Mouse (Mus musculus) ZHBTc4 (cell line): ENCODE data around the gene Nav2.

ENCODE experiments used
- DNase-seq: peaks from one replicate; pipeline ENCODE4 v3.0.0-alpha.2; 2011; ENCODE audit warnings: low read depth, low spot score

The Nav2 gene

DNA sequence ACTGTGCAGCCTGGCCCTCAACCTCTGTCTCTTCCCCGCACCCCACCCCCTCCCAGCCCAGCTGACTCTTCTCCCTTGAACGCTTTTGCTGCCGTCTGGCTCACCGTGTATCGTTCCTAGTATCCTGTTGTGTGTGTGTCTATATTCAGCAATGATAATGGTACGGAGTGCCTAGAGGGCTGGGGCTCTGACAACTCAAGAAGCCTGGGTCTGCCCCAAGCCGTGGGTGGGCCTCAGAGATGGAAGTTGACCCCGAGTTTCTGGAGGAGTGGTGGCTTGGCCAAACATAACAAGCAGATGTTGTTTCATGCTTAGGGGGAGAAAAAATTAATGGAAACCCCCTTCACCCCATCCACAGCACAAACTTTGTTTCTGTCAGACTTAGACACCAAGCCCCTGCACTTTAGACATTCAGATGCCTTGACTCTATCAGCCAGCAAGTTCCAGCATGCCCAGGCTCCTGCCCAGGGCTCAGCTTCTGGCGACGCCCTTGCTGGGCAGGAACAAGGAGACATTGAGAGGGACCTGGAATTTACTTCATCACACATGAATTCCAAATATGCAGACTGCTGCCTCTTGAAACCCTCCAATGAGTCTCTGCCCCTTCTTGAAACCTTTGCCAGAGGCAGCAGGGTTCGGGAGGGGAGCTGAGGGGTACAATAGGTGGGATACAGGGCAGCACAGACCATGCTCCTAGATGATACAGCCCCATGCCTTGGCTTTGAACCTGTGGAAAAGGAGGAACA is 644.9 kb downstream of the Nav2 start:
- DNase-seq, result no peak

DNA sequence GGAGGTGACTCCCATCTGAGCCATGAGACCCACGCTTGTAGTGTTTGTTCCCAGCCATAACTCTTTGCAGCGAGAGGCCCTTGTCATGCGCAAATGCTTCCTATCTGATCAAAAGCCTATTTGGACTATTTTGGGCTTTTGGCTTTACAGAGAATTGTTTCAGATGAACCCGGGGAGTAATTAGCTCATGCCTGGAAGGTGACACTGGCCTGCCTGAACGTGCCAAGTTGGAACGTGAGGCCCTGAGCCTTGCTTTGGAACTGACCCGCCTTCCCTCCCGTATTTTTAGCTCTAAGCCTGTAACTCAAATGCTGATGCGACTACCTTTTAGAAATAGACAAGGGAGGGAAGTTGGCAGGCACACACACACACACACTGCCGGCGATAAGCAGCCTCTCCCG is 649.7 kb downstream of the Nav2 start:
- DNase-seq, result no peak

DNA sequence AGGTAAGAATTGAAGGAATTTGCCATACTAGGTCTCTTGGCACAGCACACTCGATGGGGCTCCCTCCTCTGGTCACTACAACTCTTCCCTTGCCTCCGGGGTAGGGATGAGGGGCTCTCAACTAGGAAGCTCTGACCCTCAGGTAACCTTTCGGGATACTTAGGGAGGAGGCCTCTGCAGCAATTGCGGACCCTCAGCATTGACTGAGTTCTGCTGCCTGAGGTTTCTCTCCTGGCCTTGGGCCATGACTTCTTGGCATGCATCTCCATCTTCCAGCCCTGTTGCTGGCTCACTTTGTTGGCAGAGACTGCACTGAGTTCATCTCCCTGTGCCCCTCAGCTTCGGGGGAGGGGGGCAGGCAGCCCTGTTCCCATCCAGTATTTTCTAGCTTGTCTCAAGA is 650.4 kb downstream of the Nav2 start:
- DNase-seq, result no peak

DNA sequence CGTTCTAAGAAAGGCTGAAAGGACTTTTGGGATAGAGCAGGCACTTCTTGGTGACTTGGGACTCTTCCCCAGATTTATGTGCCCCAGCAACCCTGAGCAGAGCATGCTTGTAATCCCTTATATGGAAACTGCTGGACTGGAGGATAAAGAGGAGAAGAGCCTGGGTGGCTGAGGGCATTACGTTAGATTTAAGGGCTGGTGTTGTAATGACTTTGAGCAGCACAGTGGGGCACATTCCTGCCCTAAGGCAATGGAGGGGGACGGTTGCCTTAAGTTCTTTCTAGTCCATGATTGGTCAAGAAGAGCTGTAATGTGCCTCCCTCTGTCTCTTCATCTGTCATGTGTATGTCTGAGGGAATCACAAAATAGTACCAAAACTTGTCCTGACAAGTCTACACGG is 651.5 kb downstream of the Nav2 start:
- peak; percentile 60 for DNase-seq

DNA sequence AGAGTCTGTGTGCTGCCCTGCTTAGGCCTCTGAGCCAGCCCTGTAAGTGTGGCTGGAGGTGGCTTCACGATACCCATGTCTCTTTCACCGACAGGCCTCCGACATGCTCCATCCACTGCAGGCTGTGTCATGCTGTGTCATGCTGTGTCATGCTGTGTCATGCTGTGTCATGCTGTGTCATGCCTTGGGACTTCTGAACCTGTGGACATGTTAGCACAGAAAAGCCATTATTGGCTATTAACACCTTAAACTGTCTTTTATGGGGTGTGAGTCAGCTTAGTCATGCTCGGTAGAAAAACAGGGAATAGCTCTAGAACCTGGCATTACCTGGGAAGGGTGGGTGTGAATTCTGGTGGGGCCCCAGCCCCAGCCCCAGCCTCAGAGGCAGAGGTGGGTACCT is 653.9 kb downstream of the Nav2 start:
- DNase-seq, result no peak

DNA sequence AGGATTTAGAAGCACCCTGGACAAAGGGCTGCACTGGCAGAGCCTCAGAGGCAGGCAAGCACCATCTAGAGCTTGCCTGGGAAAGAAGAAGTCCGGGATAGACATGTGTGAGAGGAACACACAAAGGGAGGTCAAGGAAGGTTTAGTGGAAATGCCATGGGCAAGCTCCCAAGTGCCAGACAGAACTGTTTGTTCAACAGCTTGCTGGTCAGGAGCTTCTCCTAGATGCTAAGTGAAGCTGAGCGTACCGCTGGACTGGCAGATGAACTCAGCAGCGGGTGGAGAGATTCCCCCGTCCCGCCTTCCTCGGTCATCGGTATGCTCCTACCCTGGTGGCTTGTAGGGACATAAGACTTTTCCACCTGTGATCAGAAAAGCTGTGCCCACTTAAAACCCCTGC is 654.3 kb downstream of the Nav2 start:
- no peak for DNase-seq

DNA sequence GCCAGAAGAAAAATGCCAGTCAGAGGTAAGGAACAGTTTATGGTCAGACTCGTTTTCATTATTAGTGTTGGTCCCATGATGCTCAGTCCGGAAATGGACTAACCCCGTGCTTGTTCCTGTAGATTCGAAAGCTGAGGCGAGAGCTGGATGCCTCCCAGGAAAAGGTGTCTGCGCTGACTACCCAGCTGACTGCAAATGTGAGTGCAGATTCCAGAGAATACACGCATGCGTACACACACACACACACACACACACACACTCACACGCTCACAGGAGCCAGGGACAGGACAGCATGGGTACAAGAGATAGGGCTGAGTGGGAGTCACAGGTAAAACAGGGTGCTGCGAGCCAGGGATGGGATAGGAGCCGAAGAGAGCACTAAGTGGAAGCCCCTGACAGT is 656.6 kb downstream of the Nav2 start:
- no peak for DNase-seq

DNA sequence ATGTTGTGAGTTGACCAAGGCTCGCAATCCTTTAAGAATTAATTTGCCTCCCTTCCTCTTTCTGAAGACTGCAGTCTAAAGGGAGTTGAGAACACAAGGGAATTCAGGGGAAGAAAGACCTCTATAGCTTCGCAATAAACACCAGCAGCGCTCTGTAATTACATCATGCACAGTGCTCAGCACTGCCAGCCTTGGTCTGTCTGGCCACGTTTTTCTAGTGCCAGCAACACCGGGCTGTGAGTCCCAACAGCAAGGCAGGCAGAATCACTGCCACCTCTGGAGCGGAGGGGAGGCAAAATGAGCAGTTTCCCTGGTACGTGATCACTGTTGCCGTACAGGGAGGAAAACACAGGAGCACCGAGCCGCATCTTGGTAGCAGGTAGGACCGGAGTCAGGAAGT is 657.3 kb downstream of the Nav2 start:
- no peak for DNase-seq

DNA sequence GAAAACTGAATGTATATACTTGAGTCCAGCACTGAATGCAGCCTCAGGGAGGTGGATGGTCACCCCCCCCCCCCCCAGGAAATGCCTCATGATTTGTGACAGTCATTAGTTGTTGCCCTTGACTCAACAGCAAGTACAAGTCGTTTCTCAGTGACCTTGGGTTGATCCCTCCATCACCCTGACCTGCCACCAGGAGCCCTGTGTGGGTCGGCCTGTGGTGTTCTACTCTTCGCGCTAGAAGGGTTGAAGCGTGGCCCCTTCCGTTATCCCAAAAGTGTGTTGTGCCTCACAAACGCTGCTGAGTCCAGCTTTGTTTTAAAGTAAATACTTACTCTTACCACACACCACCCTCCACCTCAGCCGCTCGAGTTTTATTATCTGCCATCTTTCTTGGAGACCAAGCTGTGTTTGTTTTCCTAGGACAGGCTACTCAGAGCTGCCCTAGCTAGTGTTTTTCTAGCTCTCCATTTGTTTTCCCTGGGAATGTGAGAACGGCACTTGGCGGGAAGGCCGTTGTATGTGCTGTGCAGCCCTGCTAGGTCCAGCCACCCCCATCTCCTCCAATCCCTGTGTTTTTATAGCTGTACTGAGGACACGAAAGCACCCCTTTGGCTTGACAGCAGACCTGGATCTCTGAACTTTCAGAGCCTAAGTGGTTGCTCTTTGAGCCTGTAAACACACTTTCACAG is 659.0 kb downstream of the Nav2 start:
- DNase-seq, result no peak

DNA sequence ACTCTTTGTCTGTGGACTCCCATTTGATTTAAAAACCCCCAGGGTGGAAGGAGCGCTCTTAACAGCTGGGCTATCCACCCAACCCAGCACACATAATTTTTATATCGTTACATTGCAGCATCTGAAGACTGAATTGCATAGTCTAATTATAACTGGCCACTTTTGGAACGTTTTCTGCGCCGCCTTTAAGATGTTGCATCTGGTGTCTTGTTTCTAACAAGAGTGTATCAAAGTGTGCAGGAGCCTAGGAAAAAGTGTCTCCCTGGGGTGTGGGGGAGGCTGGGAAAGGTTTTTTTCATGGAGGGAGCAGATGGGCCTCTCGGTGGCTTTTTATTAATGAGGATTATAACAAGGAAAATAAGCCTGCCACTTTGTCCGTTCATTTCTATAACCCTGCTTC is 661.1 kb downstream of the Nav2 start:
- DNase-seq, result no peak

DNA sequence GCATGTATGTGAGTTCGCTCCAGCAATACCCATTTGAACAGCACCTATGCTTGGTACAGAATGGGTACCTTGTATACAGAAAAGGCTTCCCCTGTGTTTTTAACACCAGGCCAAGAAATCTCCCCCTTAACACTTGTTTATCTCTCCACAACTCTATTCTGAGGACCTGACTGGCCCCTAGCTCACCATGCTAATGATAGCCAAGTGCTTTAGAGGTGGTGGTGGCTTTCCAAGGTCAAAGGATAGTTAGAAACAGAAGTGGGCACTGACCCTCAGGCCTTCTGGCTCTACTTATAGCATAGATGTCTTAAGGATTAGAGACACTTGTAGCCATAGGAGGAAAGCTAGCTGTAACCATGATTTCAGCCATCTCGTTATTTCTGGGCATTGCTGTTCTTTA is 663.1 kb downstream of the Nav2 start:
- no peak for DNase-seq

DNA sequence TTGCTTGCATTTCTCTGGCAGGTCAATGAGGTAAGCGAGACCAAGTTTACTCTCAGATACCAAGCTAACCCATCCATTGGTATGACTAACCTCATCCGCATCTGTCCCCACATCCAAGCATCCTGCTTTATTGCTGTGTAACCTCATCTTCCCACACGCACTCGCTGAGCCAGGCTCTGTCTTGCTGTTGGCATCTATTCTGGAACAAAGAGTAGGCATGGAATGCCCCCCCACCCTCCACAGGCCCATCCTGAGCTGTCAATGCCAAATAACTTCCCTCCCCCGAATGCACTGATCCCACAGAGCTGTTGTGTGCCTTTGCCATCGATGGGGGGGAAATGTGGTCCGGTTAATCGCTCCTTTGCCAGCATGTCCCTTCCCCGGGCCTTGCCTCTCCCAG is 666.7 kb downstream of the Nav2 start:
- DNase-seq, result no peak

DNA sequence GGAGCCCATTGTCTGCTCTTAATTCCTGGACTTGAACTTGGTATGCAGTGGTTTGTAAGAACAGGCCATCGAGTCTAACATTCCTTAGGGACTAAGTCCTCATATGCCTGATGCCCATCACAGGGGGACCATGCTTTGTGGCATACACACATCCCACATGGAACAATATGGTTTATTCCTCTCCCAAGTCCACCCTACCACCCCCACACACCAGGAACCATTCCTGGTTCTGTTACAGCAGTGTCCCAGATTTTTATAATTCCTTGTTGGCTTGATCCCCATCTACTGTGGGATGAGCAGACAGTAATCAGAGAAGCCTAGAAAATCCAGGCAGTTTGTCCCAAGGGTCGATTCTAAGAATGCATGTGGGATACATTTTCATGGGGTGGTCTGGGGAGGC is 668.6 kb downstream of the Nav2 start:
- DNase-seq, result no peak

DNA sequence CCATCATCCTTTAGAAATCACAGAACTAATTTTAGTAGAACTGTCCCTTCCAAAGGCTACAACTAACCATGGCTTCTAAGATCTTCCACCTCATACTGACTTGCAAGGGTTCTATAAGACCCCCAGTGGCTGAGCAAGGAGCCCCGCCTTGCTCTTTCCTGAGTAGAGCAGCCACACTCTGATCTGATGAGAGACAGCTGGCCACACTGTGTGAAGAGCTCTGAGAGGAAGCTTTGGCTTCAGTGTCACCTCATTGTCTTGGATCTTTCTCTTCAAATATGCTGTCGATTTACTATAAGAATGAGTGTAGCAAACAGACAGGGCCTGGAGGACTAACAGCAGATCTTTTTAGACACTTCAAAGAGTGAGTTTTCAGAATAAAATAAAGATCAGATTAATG is 673.4 kb downstream of the Nav2 start:
- DNase-seq, result no peak

DNA sequence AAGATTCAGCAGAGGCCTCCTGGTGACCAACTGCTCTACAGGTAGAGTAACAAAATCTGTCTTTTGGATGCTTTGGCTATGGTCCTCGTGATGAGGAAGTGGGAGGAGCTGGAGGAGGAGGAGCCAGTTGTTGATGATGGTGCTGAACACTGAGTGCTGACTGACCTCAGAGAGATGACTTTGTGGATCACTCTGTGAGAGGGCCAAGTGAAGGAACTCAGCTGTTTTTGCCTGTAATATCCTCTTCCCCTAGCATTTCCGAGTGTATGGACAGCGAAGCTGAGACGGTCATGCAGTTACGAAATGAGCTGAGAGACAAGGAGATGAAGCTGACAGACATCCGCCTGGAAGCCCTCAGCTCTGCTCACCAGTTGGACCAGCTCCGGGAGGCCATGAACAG is 674.0 kb downstream of the Nav2 start:
- no peak for DNase-seq

DNA sequence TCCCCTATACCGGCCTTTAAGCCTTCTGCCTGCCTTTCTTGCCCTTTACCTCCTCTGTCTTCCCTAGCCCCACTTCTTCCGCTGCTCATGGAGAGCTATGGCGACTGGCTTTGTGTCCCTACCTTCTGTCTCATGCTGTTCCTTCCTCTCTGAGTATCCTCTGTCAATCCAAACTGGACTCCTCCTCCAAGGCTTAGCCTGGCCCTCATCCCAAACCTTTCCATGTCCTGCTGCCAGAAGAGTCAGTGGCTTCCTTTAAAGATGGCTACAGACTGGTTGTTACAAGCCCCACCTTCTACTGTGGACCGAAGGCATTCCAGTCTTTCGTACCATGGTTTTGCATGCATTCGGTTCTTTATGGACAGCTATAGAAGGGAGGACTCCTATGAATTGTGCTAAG is 674.7 kb downstream of the Nav2 start:
- no peak for DNase-seq

DNA sequence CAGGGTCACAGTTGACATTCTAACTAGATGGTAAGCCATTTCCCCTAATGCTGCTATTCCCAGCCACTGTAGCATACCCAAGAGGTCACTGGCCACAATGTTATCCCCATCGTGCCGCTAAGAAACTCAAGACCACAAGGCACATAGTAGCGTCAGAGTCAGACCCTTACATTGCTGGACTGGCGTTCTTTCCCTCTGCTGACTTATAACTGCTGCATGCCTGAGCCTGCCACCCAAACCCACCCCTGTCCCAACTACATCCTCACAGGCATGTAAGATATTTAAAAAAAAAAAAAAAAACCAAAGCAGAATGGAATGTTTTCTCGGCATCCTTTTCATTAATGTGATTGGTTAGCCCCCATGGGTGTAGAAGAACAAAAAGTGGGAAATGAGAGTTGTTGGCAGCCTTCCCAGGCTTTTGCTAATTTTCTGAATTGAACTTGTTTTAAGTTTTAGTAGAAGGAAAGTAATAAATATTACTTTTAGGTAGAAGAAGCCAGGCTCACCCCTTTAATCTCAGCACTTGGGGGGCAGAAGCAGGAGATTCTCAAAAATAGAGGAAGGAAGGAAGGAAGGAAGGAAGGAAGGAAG is 678.1 kb downstream of the Nav2 start:
- no peak for DNase-seq

DNA sequence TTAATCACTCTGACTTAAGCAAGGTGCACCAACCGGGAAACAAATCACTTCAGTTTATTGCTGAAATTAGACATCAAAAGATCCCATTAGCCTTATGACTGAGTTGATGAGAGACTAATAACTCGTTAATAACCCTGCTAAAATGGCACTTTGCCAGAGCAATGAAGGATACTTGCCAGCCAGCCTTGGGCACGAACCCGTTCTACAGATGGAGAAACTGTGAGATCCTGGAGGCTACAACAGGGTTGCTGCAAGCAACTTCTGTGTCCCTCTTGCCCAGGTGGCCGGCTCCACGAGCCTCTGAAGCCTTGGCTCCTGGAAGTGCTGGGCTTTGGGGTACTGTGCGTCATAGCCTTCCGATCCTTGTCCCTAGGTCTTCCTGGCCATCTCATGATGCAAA is 681.1 kb downstream of the Nav2 start:
- DNase-seq, result no peak

DNA sequence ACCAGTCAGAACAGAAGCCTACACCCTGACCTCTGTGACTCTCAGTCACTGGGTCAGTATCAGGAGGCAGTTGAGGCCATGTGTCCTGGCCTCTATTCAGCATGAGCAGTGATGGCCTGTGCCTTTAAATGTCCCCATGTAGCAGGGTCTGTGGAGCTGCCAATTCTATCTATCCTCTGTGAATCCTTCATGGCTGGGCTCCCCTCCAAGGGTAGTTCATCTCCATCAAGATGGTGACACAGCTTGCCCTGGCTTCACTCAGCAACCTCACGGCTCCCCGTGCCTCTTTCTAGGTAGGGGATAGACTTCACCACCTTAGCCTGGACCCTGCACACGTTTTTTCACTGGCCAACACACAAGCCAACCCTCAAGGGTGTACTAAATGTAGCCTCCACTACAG is 689.3 kb downstream of the Nav2 start:
- no peak for DNase-seq

DNA sequence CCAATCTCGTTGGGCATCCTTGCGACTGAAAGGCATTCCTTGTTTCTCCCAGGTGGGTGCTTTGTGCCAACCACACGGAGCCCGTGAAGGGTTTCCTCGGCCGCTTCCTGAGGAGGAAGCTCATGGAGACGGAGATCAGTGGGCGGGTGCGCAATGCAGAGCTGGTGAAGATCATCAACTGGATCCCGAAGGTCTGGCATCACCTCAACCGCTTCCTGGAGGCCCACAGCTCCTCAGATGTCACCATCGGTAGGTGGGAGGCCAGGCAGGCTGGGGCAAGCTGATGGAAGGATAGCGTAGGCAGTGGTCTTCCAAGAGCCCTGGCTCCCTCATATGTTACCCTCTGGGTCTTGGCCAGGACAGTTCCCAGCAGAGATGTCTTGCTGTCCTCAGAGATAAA is 689.7 kb downstream of the Nav2 start:
- no peak for DNase-seq

DNA sequence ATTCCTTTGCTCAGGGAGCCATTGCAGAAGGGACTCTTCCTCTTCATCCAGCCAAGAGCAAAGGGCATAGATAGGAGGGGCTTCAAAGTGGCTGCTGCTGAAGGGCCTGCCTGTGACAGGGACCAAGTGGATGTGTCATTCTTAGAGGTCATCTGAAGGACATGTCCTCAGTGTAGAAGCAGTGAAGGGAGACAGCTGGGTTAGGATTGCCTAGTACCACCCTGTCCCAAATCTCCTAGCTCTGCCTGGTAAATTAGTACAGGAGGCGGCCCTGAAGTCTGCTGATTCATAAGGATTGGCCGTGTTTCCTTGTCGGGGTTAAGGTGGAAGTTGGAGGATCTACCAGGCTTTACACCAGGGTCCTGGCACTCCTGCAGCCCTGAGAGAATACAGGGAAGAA is 691.4 kb downstream of the Nav2 start:
- DNase-seq, result no peak

DNA sequence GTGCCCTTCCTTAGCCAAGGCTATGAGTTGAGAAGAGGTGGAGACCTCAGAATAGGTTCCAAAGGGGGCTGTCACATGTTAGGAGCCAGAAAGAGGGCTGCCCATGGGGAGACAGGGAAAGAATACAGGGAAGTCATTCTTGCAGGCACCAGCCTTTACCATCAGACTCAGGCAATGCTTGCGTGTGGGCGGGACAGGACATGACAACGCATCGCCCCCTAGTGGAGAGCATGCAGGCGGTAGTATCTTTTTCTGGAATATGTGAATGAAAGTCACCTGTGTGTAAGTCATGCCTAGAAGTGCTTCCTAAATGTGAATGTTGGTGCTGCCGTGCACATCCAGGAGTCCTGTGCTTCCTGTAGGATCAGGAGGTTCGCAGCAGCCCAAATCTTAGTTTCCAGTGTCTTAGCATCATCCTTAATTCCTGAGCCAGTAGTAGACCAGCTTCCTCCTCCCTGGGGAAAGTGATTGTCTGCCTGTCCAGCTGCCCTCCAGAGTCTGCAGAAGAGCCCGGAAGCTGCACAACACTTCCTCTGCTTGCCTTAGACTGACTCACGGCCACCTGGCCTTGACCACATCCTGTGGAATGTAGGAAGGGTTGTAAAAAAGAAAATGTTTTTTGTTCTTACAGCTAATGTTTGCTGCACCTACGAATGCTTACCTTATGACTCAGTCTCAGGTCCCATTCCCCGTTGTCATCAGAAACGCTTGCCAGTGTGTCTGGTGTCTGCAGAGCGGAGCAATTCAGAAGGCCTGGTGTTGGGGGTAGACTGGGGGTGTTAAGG is 692.9 kb downstream of the Nav2 start:
- peak; percentile 85 for DNase-seq
